Mouse (Mus musculus): ENCODE measurements around the gene Chit1.

The Chit1 gene

DNA sequence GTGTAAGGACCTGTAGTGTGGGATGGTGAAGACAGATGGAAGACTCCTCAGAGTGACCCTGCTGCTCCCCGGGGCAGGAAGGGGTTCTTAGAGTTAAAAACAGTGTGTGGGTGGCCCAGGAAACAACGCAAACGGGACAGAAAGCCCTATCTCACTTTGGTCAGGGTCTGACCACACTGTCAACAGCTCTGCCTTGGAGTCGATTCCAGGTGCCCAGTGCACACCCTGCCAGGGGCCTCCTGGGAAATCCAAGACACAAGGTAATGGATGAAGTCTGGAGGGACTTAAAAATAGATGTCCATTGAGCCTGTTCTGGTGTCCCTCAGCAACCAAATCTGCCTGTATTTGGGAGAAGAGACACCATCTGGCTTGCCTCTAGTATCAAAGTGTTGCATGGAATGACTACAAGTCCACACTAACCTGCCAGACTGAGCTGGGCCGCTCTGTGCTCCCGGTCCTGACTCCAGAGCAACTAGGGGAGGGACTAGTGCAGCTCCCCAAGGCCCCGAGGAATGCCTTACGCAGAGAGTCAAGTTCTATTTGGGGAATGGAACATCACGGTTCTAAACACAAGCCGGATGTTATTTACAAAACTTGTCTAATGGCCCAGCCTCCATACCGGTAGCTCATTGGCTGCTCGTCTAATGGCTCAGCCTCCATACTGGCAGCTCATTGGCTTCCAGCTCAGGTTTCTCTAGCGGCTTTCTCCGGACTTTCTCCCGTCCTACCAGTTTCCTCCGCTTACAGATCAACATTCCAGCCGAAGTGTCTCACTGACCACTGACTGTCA is 12.1 kb upstream of the Chit1 start:
- peak; percentile 87 for DNase-seq (ENCODE audit: low spot score)

DNA sequence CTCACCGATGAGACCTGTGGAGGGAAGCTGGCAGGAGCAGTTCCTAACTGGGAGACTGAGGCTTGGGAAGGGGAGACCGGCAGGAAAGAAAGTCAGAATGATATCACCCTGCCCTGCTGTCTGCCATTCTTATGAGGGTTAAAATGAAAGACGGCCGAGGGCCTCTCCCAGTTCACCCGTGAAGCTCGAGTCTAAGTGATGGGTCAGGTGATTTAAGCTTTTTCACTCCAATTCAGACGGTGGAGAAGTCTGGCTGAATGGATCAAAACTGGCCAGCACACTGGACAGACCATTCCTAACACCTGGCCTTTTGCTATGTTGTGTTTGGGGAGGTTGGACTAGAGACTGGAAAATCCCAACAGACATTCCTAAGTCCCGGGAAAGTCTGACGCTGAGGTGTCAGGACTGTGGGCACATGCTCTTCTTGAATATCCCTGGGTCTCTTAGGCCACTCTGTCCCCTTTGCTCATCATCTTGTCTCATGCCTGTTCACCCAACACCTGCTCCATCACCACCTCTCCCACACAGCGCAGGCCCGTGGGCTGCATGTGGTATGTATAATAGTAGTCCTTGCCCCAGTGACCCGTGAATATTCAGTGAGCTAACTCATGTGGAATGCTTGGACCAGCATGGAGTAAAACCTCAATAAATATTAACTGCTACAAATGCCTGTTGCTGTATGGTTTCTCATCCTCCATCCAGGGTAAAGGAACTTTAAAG is 11.4 kb upstream of the Chit1 start:
- DNase-seq (ENCODE audit: low spot score): no peak

DNA sequence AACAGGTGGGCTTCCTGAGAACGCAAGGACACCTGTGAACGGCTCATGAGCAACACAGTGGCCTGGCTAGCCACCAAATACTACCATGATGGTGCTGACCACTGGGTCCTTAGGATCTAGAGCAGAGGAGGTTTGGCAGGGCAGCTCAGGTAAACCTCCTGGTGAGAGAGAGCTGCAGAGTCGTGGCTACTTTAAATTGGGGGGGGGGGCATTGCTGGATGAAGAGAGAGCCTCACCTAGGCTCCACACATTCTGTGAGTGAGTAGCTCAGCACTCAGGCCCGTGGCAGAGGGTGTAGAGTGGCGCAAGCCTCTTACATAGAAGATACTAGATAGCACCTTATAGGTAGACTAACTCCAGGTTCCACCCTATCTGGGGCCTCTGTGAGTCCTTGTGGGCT is 10.6 kb upstream of the Chit1 start:
- no peak for DNase-seq (ENCODE audit: low spot score)

DNA sequence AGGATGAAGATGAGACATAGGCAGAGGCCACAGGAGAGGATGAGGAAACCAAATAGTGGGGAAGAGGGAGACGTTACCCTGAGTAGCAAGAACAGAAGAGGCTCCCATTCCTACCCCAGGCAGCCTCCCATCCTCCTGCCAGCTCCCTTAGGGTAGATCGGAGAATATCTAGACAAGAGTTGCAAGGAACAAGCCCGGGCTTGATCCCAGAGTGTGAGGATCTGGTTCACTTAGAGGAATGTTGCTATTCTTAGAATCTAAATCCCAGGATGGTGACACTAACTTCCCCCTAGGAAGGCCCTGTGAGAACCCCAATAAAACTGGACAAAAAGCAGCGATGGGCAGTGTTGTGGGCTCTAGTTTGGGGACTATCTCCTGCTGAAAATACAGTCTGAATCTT is 10.1 kb upstream of the Chit1 start:
- no peak for DNase-seq (ENCODE audit: low spot score)

DNA sequence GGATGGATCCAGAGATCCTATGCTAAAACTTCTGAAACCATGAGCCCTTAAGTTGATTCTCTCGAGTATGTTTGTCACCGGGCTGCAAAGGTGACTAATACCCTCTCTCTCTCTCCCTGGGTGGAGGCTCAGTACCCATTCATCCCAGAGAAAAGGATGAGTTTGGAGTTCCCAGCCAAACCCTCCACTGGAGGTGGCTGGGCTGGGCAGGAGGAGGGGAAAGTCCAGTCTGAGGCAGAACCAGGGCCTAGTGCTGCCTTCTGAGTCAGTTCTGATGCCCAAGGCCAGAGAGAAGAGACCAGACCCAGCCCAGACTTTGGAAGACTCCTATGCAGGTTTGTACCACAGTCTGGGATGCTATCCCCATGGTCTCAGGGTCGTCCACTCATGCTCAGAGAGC is 9.4 kb upstream of the Chit1 start:
- DNase-seq (ENCODE audit: low spot score): no peak

DNA sequence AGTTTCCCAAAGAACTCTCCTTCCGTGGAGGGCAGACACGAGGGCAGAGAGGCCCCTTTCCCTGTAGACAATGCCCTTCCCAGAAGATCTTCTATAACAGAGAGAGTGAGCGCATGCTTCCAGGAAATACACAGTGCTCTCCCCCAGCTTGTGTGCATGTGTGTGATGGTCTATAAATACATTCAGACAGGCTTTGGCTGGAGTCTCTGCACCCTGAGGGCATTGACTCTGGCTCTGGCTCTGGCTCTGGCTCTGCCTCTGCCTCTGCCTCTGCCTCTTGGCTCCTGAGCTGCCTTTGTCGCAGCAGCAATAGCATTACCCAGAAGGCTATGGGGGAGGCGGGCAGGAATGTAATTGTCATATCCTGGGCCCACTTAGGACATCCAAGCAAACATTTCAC is 7.2 kb upstream of the Chit1 start:
- no peak for DNase-seq (ENCODE audit: low spot score)

DNA sequence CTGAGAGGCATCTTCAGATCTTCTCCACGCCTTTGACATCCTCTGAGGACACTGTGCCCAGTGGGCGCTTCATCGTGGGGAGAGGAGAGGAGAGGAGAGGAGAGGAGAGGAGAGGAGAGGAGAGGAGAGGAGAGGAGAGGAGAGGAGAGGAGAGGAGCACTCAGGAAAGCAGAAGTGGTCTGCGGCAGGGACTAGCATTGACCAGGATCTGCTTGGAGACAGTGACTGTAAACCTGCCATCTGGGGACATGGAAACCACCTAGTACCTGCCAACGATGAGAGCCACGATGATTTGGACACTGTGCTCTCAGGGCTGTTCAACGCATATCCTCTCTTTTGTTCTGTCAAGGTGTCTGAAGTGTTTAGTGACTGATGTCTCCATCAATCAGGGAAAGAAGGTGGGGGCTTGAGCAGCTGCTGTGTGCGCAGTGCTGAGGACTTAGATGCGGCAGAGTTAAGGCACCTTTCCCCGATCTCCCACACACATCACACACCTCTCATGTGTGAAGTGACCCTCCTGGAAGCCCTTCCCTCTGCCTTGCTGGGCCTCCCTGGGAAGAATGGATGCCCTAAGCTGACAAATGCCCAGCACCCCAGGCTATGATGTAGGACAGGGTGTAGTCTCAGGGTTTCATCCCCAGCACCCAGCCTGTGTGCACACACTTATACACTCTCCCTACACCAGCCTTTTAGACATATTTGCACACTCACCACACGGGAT is 5.8 kb upstream of the Chit1 start:
- DNase-seq (ENCODE audit: low spot score): no peak

DNA sequence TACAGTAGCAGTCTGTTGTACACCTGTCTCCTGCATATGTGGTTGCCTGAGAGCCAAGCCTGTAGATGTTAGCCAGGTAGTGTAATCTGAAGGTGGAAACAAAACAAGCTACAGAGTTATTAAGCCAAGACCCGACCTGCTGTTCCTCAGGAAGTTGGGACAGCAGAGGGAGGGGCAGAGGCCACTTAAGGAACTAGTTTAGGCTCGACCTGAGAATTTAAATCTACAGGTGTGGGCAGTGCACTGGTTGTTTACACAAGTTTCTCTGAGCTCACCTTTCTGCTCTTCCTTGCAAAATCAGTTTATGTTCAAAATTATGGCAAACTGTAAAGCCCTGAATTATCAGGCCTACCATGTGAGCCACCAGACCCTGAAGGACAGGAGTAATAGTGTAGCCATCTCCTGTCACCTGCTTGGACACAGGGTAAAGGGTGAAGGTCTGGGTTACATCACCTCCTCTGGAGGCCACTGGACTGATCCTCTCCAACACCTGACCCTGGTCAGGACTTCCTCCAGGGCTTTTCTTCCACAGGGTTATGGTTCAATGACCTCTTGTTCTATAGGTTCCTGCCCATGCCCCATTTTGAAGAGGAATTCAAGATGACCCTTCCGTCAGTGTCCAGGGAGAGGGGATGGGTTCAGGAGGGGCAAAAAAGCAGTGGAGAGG is 5.1 kb upstream of the Chit1 start:
- no peak for DNase-seq (ENCODE audit: low spot score)

DNA sequence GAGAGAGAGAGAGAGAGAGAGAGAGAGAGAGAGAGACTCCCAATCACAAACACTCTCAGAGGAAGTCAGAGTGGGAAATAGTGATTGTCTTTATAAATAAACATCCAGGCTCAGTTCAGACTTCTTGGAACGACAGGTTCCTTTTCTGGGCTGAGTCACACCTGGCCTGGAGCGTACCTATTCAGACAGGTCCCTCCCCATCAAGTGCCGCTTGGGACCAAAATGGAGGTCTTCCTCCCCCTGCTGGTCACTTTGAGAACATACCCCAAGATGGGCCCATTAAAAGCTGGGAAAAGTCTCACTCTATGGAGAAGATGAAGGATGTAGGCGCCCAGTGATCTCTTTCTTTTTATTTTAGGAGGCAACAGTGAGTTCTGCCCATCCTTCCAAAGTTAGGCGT is 4.3 kb upstream of the Chit1 start:
- peak; percentile 80 for DNase-seq (ENCODE audit: low spot score)

DNA sequence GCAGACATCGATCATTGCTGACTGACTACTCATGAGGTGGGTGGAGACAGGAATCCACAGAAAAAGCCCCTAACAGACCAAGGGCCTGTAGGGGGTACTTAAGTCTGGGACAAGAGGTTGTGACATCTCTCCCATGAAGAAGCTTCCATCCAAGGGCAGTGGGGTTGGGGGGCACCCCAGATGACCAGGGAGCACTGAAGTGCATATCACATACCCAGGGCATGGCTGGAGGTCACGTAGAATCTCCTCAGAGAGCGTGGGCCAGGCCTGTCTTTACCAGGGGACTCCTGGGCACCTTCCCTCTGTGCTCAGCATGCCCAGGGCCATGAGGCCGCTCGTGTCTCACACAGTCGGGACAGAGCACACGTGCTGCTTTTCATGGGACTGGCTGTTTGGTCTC is 3.3 kb upstream of the Chit1 start:
- peak; percentile 3 for DNase-seq (ENCODE audit: low spot score)

DNA sequence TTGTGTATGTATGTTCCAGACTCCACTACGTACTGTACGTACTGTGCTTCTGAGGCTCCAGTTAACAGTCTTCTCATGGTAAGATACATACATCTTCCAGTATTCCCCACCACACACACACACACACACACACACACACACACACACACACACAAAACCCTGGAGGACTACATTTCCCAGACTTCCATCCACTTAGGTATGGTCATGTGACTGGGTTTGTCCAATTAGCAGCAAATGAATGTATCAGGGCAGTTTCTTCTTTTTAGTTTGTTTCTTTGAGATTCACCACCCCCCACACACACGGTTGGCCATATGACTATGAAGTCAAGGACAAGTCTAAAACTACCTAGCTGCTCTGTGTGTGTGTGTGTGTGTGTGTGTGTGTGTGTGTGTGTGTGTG is 1.0 kb upstream of the Chit1 start:
- no peak for DNase-seq (ENCODE audit: low spot score)

DNA sequence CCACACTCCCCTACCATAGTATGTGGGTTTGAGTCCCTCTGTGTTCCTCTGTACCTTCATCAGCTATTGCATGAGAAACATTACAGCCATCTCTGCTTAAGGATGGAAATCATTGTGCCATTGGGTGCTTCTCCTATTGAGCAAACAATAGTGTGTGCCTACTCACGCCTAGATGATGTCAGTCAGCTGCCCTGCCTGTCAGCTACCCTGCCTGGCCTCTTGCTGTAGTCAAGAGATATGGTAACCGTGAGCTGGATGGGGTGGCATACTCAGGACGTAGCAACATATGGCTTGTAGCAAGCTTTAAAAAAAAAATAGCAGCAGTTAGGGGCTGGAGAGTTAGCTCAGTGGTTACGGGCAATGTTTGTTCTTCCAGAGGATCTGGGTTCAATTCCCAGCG is 593 bp upstream of the Chit1 start:
- DNase-seq (ENCODE audit: low spot score): no peak

DNA sequence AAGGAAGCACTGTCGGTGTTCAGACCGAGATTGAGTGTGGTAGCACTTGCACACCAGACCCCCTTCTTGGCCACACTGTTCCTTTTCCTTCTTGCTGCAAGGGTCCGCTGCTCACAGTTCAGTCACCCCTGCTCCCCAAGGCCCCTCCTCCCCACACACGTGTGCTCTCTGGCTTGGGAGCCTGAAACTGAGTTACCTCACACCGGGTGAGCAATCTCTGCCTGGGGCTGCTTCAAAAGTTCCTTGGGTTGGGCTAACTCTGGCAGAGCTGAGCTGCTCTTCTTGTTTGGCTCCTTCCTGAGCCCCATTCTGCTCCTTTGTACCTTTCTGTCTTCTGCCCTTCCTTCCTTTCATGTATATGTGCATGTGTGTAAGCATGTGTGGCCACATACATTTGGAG is 2.5 kb downstream of the Chit1 start:
- no peak for DNase-seq (ENCODE audit: low spot score)

DNA sequence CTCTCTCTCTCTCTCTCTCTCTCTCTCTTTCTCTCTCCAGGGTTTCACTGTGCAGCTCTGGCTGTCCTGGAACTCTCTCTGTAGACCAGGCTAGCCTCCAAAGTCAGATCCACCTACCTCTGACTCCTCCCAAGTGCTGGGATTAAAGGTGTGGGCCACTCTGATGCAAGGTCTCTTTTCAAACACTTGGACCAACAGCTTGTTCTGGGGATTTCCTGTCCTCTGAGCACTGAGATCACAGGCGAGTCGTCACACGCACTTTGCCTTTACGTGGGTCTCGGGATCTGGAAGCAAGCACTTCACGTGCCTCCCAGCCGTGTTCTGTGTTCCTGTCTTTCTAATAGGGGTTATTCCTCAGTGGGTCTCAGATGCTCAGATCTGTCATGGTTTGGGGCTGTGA is 3.0 kb downstream of the Chit1 start:
- no peak for DNase-seq (ENCODE audit: low spot score)

DNA sequence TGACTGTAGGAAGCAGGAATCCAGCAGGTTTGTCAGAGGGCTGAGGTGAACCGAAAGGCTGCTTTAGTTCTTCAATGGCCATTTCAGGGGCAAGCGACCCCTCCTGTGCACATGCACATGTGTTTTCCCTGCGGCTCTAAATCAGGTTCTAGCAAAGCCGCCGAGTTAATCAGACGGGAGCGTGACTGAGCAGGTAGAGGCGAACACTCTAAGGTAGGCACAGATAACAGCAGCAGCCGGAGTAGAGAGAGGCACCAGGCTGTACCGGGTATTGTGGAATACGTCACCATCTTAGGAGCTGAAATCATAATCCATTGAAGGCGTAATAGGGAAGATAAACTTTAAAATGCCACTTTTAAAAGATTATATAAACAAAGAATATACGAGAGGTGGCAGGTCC is 3.7 kb downstream of the Chit1 start:
- DNase-seq (ENCODE audit: low spot score): no peak

DNA sequence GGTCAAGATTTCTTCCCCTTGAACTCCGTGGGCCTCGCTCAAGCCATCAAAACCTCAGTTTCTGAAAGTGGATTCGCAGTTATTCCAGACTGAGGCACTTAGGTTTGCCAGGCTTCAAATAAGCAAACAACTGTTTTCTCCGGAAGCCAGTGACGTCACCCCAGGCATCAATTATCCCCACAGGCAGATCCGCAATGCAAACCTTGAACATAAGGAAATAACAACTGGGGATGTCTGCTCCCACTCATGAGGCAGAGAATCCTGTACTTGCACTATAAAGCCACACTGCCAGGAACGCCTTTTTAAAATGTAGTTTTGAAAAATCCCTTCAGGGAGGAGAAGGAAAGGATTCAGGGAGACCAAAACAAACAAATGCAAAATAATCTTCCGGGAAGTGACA is 4.4 kb downstream of the Chit1 start:
- DNase-seq (ENCODE audit: low spot score): no peak

DNA sequence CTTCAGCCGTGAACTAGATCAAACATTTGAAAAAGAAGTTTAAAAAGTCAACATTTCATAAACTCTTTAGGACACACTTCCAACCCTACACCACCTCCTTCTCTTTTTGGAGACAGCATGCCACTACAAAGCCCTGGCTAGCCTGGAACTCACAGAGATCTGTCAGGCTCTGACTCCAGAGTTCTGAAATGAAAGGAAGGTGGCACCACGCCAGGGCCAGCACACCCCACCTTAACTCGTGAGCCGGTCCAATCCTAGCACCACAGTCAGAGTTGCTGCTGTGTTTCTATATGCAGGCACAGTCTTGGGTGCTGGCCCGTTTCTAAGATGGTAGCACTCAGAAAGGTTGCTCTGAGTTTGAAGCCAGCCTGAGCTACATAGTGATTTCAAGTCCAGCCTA is 6.1 kb downstream of the Chit1 start:
- DNase-seq (ENCODE audit: low spot score): no peak

DNA sequence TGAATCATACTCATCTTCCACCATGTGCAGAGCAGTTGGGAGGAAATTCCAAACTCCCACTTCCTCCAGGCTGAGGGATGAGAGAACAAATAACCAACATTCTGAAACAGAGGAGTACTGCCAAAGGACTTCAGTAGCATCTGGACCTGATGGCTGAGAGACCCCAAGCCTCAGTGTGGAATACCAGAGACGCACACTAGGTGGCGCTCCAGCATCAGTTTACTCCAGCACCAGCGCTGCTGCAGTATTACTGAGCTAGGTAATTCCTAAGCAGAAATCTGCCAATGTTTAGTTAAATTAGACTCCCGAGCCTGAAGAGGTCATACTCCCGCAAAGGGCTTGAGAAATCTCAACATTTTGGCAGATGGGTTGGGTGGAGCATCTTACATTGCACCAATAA is 9.1 kb downstream of the Chit1 start:
- peak; percentile 87 for DNase-seq (ENCODE audit: low spot score)

DNA sequence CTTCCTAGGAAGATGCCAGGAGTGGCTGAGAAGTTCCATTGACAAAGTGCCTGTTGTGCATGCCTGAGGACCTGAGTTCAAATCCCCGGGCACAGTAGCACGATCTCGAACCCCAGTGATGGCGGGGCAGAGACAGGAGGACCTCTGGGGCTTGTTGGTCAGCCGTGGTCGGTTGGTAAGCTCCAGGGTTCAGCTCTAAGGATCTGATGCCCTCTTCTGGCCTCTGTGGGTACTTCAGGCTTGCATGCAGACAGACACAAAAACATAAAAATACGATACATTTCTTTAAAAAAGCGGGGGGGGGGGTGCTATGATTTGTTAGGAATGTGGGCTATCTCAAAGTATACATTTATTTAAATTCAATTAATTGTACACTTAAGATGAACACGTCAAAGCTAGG is 11.2 kb downstream of the Chit1 start:
- no peak for DNase-seq (ENCODE audit: low spot score)

DNA sequence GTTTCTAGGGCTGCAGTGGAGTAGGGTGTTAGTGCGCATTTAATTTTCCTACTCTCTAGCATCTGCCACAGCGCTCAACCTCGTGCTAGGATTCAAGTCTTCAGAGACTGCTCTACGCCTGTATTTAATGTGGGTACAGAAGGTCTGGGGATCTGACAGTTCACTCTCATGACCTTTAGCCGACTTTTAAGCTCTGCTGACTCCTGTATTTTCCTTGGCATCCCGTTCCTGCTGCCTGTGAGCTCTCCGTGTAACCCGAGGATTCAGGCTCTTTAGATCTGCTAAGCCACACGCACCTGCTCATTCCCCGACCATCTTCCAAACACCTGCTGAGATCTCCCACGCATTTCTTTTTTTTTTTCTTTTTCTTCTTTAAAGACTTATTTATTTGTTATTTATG is 22.3 kb downstream of the Chit1 start:
- no peak for DNase-seq (ENCODE audit: low spot score)

DNA sequence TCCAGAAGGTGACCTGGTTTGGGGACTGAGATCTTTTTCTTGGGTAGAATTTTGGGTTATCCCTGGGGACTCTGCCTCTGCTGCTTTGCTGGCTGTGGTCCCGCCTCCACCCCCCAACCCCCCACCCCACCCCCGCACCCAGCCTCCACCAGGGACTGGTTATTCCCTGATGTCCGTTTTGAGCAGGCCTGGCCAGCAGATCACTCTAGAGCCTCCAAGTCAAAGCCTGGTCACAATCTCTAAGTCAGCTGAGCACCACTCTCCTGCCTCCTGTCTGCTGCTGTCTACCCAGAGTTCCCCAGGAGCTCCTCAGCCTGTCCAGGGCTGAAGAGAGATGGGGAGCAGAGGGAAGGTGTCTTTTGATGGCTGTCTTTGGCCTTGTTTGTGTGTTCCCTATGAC is 25.3 kb downstream of the Chit1 start:
- no peak for DNase-seq (ENCODE audit: low spot score)

DNA sequence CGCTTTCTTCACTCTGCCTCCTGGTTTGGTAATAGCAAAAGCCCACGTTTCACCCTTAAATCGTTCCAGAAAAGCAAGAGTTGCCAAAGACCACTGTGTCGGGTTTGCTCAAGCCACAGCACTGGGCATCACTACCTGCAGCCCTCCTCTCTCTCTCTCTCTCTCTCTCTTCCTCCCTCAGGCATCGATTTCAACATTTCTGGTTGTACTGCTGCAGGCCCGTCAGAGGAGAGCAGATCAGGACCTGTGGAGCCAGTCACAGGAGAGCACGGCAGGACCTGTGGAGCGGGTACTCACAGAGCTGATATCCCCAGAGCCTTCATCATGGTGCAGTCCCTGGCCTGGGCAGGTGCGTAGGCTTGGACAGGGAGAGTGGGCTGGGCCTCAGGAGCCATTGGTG is 27.4 kb downstream of the Chit1 start:
- DNase-seq (ENCODE audit: low spot score): no peak

DNA sequence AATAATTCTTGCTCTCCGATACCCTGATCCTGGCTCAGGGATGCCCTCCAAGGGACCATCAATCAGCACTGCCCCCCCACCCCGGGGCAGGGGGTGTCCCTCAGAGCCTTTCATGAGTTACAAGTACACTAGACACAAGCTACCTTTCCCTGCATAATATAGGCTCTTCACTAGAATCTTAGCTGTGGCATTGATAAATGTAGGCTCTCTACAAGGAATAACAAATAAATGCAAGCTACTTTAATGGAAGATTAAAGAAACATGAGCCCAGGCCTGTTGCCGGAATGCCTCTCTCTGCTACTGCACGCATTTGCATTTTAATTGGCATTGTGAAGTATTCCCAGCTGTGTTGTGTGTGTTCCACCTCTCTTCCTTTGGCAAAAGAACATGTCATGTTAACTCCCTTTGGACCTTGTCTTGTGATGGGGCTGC is 31.3 kb downstream of the Chit1 start:
- DNase-seq (ENCODE audit: low spot score): no peak

All from urinary bladder, postnatal 14 days (tissue).